Mouse (Mus musculus) olfactory bulb, adult 2 months (tissue): ENCODE data around the gene Adamts2.

ENCODE experiments used
- CTCF ChIP-seq: fragments of 200-500 bp; IDR thresholded peaks from 2 replicates; pipeline ENCODE4 v1.5.1; 2012; ENCODE audit warnings: low read depth, mild to moderate bottlenecking, low read length, moderate library complexity; ENCODE audit not compliant: insufficient read depth
- POLR2A ChIP-seq: fragments of 200-500 bp; IDR thresholded peaks from 2 replicates; pipeline ENCODE4 v1.6.1; 2012; ENCODE audit warnings: mild to moderate bottlenecking, low read depth, low read length, moderate library complexity; ENCODE audit not compliant: insufficient read depth

DNA sequence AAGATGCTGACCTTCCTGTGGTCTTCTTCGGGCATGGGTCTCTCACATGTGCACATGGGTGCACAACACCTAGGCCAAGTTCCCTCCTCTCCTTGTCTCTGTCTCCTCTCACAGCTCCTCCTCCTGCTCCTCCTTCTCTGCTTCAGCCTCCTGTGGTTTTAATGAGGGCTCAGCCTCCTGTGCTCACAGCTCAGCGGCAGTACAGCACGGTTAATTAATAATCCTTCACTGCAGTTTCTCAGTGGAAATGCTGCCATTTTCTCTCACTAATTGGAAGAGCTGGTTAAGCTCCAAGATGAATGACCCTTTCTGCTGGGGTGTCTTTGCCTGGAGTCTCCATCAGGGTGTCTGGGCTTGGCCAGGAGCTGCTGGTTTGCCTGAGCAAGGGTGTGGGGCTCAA, 27.0 kb downstream of the Adamts2 start:
- TF ChIP-seq POLR2A = no peak
- no peak for TF ChIP-seq CTCF
